Mouse (Mus musculus): Measurements from ENCODE around the gene Zfp296.

DNA sequence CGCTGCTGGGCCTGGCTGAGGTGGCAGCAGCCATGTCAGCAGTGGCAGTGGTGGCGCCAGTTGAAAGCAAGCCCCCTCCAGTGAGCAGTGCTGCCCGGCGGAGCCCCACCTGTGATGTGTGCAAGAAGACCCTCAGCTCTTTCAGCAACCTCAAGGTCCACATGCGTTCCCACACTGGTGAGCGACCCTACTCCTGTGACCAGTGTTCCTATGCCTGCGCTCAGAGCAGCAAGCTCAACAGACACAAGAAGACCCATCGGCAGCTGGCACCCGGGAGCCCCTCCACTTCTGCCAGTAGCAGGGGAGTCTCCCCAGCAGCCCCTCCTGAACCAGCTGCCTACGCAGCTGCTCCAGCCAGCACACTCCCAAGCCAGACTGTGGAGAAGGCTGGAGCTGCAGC, 2.7 kb downstream of the Zfp296 start:
- TF ChIP-seq POLR2A (IDR thresholded peaks at IDR 0.05; ENCODE audit: control insufficient read depth, low read depth, low read length), result no peak
- TF ChIP-seq CTCF (IDR thresholded peaks at IDR 0.05; ENCODE audit: control insufficient read depth, insufficient read depth, insufficient replicate concordance, low read depth, low read length), result no peak

Measured in testis, adult 2 months (tissue).